In the genomic region with DNA sequence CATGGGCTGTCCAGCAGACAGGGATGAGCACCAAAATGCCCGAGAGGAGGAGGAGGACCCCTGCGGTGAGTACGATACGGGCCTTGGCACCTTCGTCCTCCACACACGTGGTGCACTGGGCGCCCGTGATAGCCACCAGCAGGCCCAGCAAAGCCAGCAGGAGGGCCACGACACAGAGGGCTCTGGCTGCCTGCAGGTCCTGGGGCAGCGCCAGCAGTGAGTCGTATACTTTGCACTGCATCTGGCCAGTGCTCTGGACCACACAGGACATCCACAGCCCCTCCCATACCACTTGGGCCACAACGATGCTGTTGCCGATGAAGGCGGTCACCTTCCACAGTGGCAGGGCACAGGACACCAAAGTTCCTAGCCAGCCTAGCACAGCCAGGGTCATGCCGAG, we compare ENCODE assay signal across 14 mouse cellular contexts. TPM values are rescaled to one million over a fixed set of nuclear protein-coding genes. Genes with fewer than 3 reads are reported as not detected.
A peak's percentile ranks its signal among the peaks of the same experiment; 100 is the strongest.
DNase-seq lines count a peak whose midpoint lies in the region; ATAC-seq and TF ChIP-seq lines count a peak whose summit lies in the region.
"Had no signal": no experiment of that assay in that cellular context is flagged by ENCODE, and none has a peak within 500 bp of the region (broad histone marks: within the 10 kb centered on the region; RNA-seq: fewer than 3 reads in every experiment).

No protein-coding gene starts in this region.

- TF ChIP-seq CTCF in lung, adult 2 months (IDR thresholded peaks at IDR 0.05; ENCODE audit: insufficient read depth, low read length), result no peak
- TF ChIP-seq CTCF in cerebellum, adult 2 months (IDR thresholded peaks at IDR 0.05; ENCODE audit: borderline replicate concordance, insufficient read depth, low read depth, low read length), result no peak

- 0 out of 2 replicates have a peak, but pooled peaks have one; percentile 2 for ATAC-seq in forebrain, embryonic 11.5 days (replicated peaks; ENCODE audit: low FRiP score)
- no peak for ATAC-seq in forebrain, embryonic 15.5 days (replicated peaks)
- 0 out of 2 replicates have a peak, but pooled peaks have one; percentile 13 for ATAC-seq in lung, embryonic 15.5 days (ENCODE audit: borderline replicate concordance, extremely low read depth, low FRiP score, low TSS enrichment)

- WGBS in forebrain, embryonic 11.5 days, result 23% methylated on average over 15 of the region's 15 CpGs
- WGBS in forebrain, embryonic 15.5 days, result 28% methylated on average over 15 of the region's 15 CpGs
- 15% methylated on average over 15 of the region's 15 CpGs for WGBS in lung, embryonic 15.5 days
- WGBS in lung, adult 2 months, result 32% methylated on average over 15 of the region's 15 CpGs
- WGBS in limb, embryonic 10.5 days, result 16% methylated on average over 15 of the region's 15 CpGs
- 13% methylated on average over 15 of the region's 15 CpGs for WGBS in cerebellum, adult 2 months

- no peak overlapping the region for H3K27ac ChIP-seq in forebrain, embryonic 11.5 days (ENCODE audit: low read depth, low read length)
- no peak overlapping the region for H3K27ac ChIP-seq in forebrain, embryonic 15.5 days (replicated peaks)
- peak overlapping the region; percentile 61 for H3K27ac ChIP-seq in lung, embryonic 15.5 days
- H3K27ac ChIP-seq in limb, embryonic 10.5 days, result peak overlapping the region; percentile 68; the same call in 1 of the 2 replicates
- no peak overlapping the region for H3K27ac ChIP-seq in cerebellum, adult 2 months (ENCODE audit: insufficient read depth, low read length)

- no peaks in the 10 kb centered on the region for H3K36me3 ChIP-seq in forebrain, embryonic 11.5 days (ENCODE audit: control insufficient read depth, insufficient read depth, low read length)
- H3K36me3 ChIP-seq in forebrain, embryonic 15.5 days, result no peaks in the 10 kb centered on the region
- no peaks in the 10 kb centered on the region for H3K36me3 ChIP-seq in lung, embryonic 15.5 days
- no peaks in the 10 kb centered on the region for H3K36me3 ChIP-seq in limb, embryonic 10.5 days

- peak overlapping the region; percentile 18; the same call in 1 of the 2 replicates for H3K4me2 ChIP-seq in forebrain, embryonic 11.5 days (ENCODE audit: low read depth, low read length, severe bottlenecking)
- H3K4me2 ChIP-seq in forebrain, embryonic 15.5 days (replicated peaks), result no peak overlapping the region
- peak overlapping the region; percentile 34 for H3K4me2 ChIP-seq in lung, embryonic 15.5 days

- no peak for TF ChIP-seq POLR2A in lung, adult 2 months (IDR thresholded peaks at IDR 0.05; ENCODE audit: borderline replicate concordance, extremely low read depth, low read depth, low read length)
- no peak for TF ChIP-seq POLR2A in cerebellum, adult 2 months (IDR thresholded peaks at IDR 0.05; ENCODE audit: borderline replicate concordance, insufficient read depth, low read length)

- H3K9ac ChIP-seq in forebrain, embryonic 11.5 days (ENCODE audit: low read length), result no peak overlapping the region
- no peak overlapping the region for H3K9ac ChIP-seq in forebrain, embryonic 15.5 days (replicated peaks)
- H3K9ac ChIP-seq in lung, embryonic 15.5 days, result no peak overlapping the region

- H3K9me3 ChIP-seq in forebrain, embryonic 11.5 days (ENCODE audit: control insufficient read depth, low read length), result no peaks in the 10 kb centered on the region
- no peaks in the 10 kb centered on the region for H3K9me3 ChIP-seq in forebrain, embryonic 15.5 days
- no peaks in the 10 kb centered on the region for H3K9me3 ChIP-seq in lung, embryonic 15.5 days
- no peaks in the 10 kb centered on the region for H3K9me3 ChIP-seq in limb, embryonic 10.5 days (replicated peaks)

- peak overlapping the region; percentile 10; the same call in 1 of the 2 replicates for H3K4me3 ChIP-seq in forebrain, embryonic 11.5 days (ENCODE audit: low read depth, low read length)
- H3K4me3 ChIP-seq in forebrain, embryonic 15.5 days, result no peak overlapping the region
- 0 out of 2 replicates have a peak overlapping the region, but pooled peaks have one; percentile 1 for H3K4me3 ChIP-seq in lung, embryonic 15.5 days
- no peak overlapping the region for H3K4me3 ChIP-seq in lung, adult 2 months (replicated peaks; ENCODE audit: extremely low read depth, low read depth, low read length)
- H3K4me3 ChIP-seq in limb, embryonic 10.5 days, result peak overlapping the region; percentile 20
- no peak overlapping the region for H3K4me3 ChIP-seq in cerebellum, adult 2 months (replicated peaks; ENCODE audit: insufficient read depth, low read depth, low read length)
- H3K4me3 ChIP-seq: myocyte had no signal

- DNase-seq in forebrain, embryonic 11.5 days (ENCODE audit: low spot score), result peak; percentile 56
- no peak for DNase-seq in lung, adult 2 months
- DNase-seq in NIH3T3 (ENCODE audit: low read depth), result peak; percentile 82
- DNase-seq in limb, embryonic 10.5 days (ENCODE audit: low spot score), result no peak
- no peak for DNase-seq in layer of hippocampus, adult 9-10 months (ENCODE audit: low spot score)
- no peak for DNase-seq in cerebellum, adult 2 months
- DNase-seq: adrenal gland, postnatal 10 days; gastrocnemius, postnatal 14 days; layer of hippocampus, postnatal 36 days; lung, adult 18-20 months had no signal

- H3K4me1 ChIP-seq in forebrain, embryonic 11.5 days (replicated peaks; ENCODE audit: control insufficient read depth, insufficient read depth, low read length), result peaks cover 7% of the 10 kb centered on the region; the same call in 1 of the 2 replicates
- peaks cover 13% of the 10 kb centered on the region for H3K4me1 ChIP-seq in forebrain, embryonic 15.5 days
- H3K4me1 ChIP-seq in lung, embryonic 15.5 days, result peaks cover 37% of the 10 kb centered on the region
- H3K4me1 ChIP-seq in lung, adult 2 months (ENCODE audit: control insufficient read depth, insufficient read depth, low read length), result no peaks in the 10 kb centered on the region
- peaks cover 36% of the 10 kb centered on the region for H3K4me1 ChIP-seq in limb, embryonic 10.5 days
- H3K4me1 ChIP-seq in cerebellum, adult 2 months (ENCODE audit: control insufficient read depth, insufficient read depth, low read length), result peaks cover 5% of the 10 kb centered on the region; the same call in 1 of the 2 replicates

- peaks cover 43% of the 10 kb centered on the region for H3K27me3 ChIP-seq in forebrain, embryonic 11.5 days (ENCODE audit: control insufficient read depth, insufficient read depth, low read length)
- peaks cover 44% of the 10 kb centered on the region for H3K27me3 ChIP-seq in forebrain, embryonic 15.5 days
- peaks cover 64% of the 10 kb centered on the region for H3K27me3 ChIP-seq in lung, embryonic 15.5 days
- peaks cover 76% of the 10 kb centered on the region for H3K27me3 ChIP-seq in limb, embryonic 10.5 days (ENCODE audit: low read depth, poor library complexity, severe bottlenecking)
- no peaks in the 10 kb centered on the region for H3K27me3 ChIP-seq in cerebellum, adult 2 months (ENCODE audit: control insufficient read depth, insufficient read depth, low read length)

RNA-seq across cellular contexts. Expression of gene Cldn9, which starts 0.6 kb away (rescaled TPM):
- 4.8 and 6.6 TPM in 2 replicates for polyA plus RNA-seq in forebrain, embryonic 11.5 days (2014; fragmentation: Nextera tagmentation; extraction: Ambion mirVana)
- 1.2 TPM in 2 replicates for polyA plus RNA-seq in forebrain, embryonic 15.5 days (2015; fragmentation: Nextera tagmentation; extraction: Ambion mirVana)
- polyA plus RNA-seq in lung, embryonic 15.5 days (2015; fragmentation: Nextera tagmentation; extraction: Ambion mirVana), result 4.4 and 4.8 TPM in 2 replicates
- 0.07 and 0.08 TPM in 2 replicates for polyA plus RNA-seq in lung, adult 2 months (2012; rRNA removed)
- 1.9 and 4.6 TPM in 2 replicates for polyA plus RNA-seq in limb, embryonic 10.5 days (2016; fragmentation: Nextera tagmentation; extraction: Ambion mirVana)
- 0.52 and 0.79 TPM in 2 replicates for polyA plus RNA-seq in cerebellum, adult 2 months (2012; rRNA removed)

RNA-seq across cellular contexts. Expression of gene Cldn6, which starts 4.2 kb away (rescaled TPM):
- 8.7 and 9.7 TPM in 2 replicates for polyA plus RNA-seq in forebrain, embryonic 11.5 days (2014; fragmentation: Nextera tagmentation; extraction: Ambion mirVana)
- 0.42 and 0.50 TPM in 2 replicates for polyA plus RNA-seq in forebrain, embryonic 15.5 days (2015; fragmentation: Nextera tagmentation; extraction: Ambion mirVana)
- 237 and 246 TPM in 2 replicates for polyA plus RNA-seq in lung, embryonic 15.5 days (2015; fragmentation: Nextera tagmentation; extraction: Ambion mirVana)
- 0.57 and 0.86 TPM in 2 replicates for polyA plus RNA-seq in lung, adult 2 months (2012; rRNA removed)
- 32.7 and 42.1 TPM in 2 replicates for polyA plus RNA-seq in limb, embryonic 10.5 days (2016; fragmentation: Nextera tagmentation; extraction: Ambion mirVana)
- polyA plus RNA-seq in cerebellum, adult 2 months (2012; rRNA removed), result 0.11 and 0.13 TPM in 2 replicates
- polyA plus RNA-seq: C2C12, myocyte had no signal

RNA-seq across cellular contexts. Expression of gene Tnfrsf12a, which starts 6.0 kb away (rescaled TPM):
- 2.5 and 2.7 TPM in 2 replicates for polyA plus RNA-seq in forebrain, embryonic 11.5 days (2014; fragmentation: Nextera tagmentation; extraction: Ambion mirVana)
- polyA plus RNA-seq in forebrain, embryonic 15.5 days (2015; fragmentation: Nextera tagmentation; extraction: Ambion mirVana), result 3.6 and 5.5 TPM in 2 replicates
- polyA plus RNA-seq in lung, embryonic 15.5 days (2015; fragmentation: Nextera tagmentation; extraction: Ambion mirVana), result 26.8 and 28.5 TPM in 2 replicates
- polyA plus RNA-seq in lung, adult 2 months (2012; rRNA removed), result 32.4 and 39.7 TPM in 2 replicates
- 5.2 and 5.6 TPM in 2 replicates for polyA plus RNA-seq in limb, embryonic 10.5 days (2016; fragmentation: Nextera tagmentation; extraction: Ambion mirVana)
- 29.1 and 31.3 TPM in 2 replicates for polyA plus RNA-seq in cerebellum, adult 2 months (2012; rRNA removed)

RNA-seq across cellular contexts. Expression of gene Thoc6, which starts 9.5 kb away (rescaled TPM):
- 54.0 and 56.6 TPM in 2 replicates for polyA plus RNA-seq in forebrain, embryonic 11.5 days (2014; fragmentation: Nextera tagmentation; extraction: Ambion mirVana)
- 39.4 and 39.5 TPM in 2 replicates for polyA plus RNA-seq in forebrain, embryonic 15.5 days (2015; fragmentation: Nextera tagmentation; extraction: Ambion mirVana)
- polyA plus RNA-seq in lung, embryonic 15.5 days (2015; fragmentation: Nextera tagmentation; extraction: Ambion mirVana), result 48.3 and 49.1 TPM in 2 replicates
- 18.1 and 20.6 TPM in 2 replicates for polyA plus RNA-seq in lung, adult 2 months (2012; rRNA removed)
- polyA plus RNA-seq in limb, embryonic 10.5 days (2016; fragmentation: Nextera tagmentation; extraction: Ambion mirVana), result 70.4 and 71.1 TPM in 2 replicates
- polyA plus RNA-seq in cerebellum, adult 2 months (2012; rRNA removed), result 16.1 and 17.1 TPM in 2 replicates

RNA-seq across cellular contexts. Expression of gene Hcfc1r1, which starts 9.8 kb away (rescaled TPM):
- 38.3 and 40.3 TPM in 2 replicates for polyA plus RNA-seq in forebrain, embryonic 11.5 days (2014; fragmentation: Nextera tagmentation; extraction: Ambion mirVana)
- polyA plus RNA-seq in forebrain, embryonic 15.5 days (2015; fragmentation: Nextera tagmentation; extraction: Ambion mirVana), result 90.3 and 92.0 TPM in 2 replicates
- 59.5 and 64.5 TPM in 2 replicates for polyA plus RNA-seq in lung, embryonic 15.5 days (2015; fragmentation: Nextera tagmentation; extraction: Ambion mirVana)
- polyA plus RNA-seq in lung, adult 2 months (2012; rRNA removed), result 284 and 321 TPM in 2 replicates
- polyA plus RNA-seq in limb, embryonic 10.5 days (2016; fragmentation: Nextera tagmentation; extraction: Ambion mirVana), result 29.0 and 30.5 TPM in 2 replicates
- polyA plus RNA-seq in cerebellum, adult 2 months (2012; rRNA removed), result 173 and 179 TPM in 2 replicates

Comparison
In these comparisons a context has a peak if more than half of its experiments do, and no peak if none do; other contexts are left out.
1. H3K4me3 ChIP-seq: peak in forebrain, embryonic 11.5 days (single experiment), lung, embryonic 15.5 days (single experiment) and limb, embryonic 10.5 days (single experiment); none in forebrain, embryonic 15.5 days (single experiment), lung, adult 2 months (single experiment) and cerebellum, adult 2 months (single experiment).
2. DNase-seq: peak in forebrain, embryonic 11.5 days (single experiment) and NIH3T3 (single experiment); none in lung, adult 2 months (single experiment), limb, embryonic 10.5 days (single experiment), layer of hippocampus, adult 9-10 months (single experiment) and cerebellum, adult 2 months (0 of 2).
3. H3K27ac ChIP-seq: peak in lung, embryonic 15.5 days (single experiment) and limb, embryonic 10.5 days (single experiment); none in forebrain, embryonic 11.5 days (single experiment), forebrain, embryonic 15.5 days (single experiment) and cerebellum, adult 2 months (single experiment).